Mouse (Mus musculus) limb, embryonic 15.5 days (tissue): ENCODE data around the gene Inpp4a. TPM values are rescaled to one million over a fixed set of nuclear protein-coding genes. Genes with fewer than 3 reads are reported as not detected.

Experiments used
- ATAC-seq: fragments of 200-750 bp; cut with Nextera tagmentation; 2 replicates; pipeline ENCODE4 v1.8.0; 2017; ENCODE audit warnings: low read depth, moderate TSS enrichment; ENCODE audit not compliant: insufficient number of reproducible peaks, low FRiP score, low TSS enrichment
- H3K27ac ChIP-seq: fragments of 300-500 bp; sonication (generic); 2 replicates; pipeline ENCODE4 v1.5.1; 2015; ENCODE audit warnings: moderate library complexity, mild to moderate bottlenecking, inconsistent platforms
- H3K27me3 ChIP-seq: fragments of 300-500 bp; sonication (generic); 2 replicates; pipeline ENCODE4 v1.6.1; 2015; ENCODE audit warnings: inconsistent platforms
- H3K36me3 ChIP-seq: fragments of 300-500 bp; sonication (generic); 2 replicates; pipeline ENCODE4 v1.6.1; 2015; ENCODE audit warnings: inconsistent platforms
- H3K4me1 ChIP-seq: fragments of 300-500 bp; sonication (generic); 2 replicates; pipeline ENCODE4 v1.6.1; 2015; ENCODE audit warnings: inconsistent platforms
- H3K4me2 ChIP-seq: fragments of 300-500 bp; sonication (generic); 2 replicates; pipeline ENCODE4 v1.6.1; 2015; ENCODE audit warnings: mild to moderate bottlenecking, inconsistent platforms
- H3K4me3 ChIP-seq: fragments of 300-500 bp; sonication (generic); 2 replicates; pipeline ENCODE4 v1.5.1; 2015; ENCODE audit warnings: mild to moderate bottlenecking, inconsistent platforms
- H3K9ac ChIP-seq: fragments of 300-500 bp; sonication (generic); 2 replicates; pipeline ENCODE4 v1.6.1; 2015; ENCODE audit warnings: inconsistent platforms
- H3K9me3 ChIP-seq: fragments of 300-500 bp; sonication (generic); 2 replicates; pipeline ENCODE4 v1.6.1; 2016; ENCODE audit warnings: inconsistent platforms
- WGBS: fragments of 180-500 bp; shearing (Covaris S2); methylation state at CpG from one replicate; pipeline ENCODE4 v1.1.7; 2015; 5-methylcytosine and 5-hydroxymethylcytosine counted together
- polyA plus RNA-seq: library from polyadenylated mRNA; unstranded; fragments of >200 nt; fragmentation: Nextera tagmentation; extraction: Ambion mirVana; gene quantifications from 2 replicates; pipeline ENCODE4 v1.2.1, GENCODE M21; 2015

The Inpp4a gene
- polyA plus RNA-seq, 1 experiment from 2014 or later: 16.9 TPM

GRCm38 (mm10) chr1:37344223-37344916 is 44.7 kb downstream of the Inpp4a start:
- H3K4me2 ChIP-seq: no peak overlapping the region
- no peaks in the 10 kb centered on the region for H3K36me3 ChIP-seq
- no peaks in the 10 kb centered on the region for H3K9me3 ChIP-seq
- WGBS: 87% methylated on average over 6 of the region's 6 CpGs
- H3K4me1 ChIP-seq: peaks cover 15% of the 10 kb centered on the region
- no peak overlapping the region for H3K4me3 ChIP-seq
- H3K27me3 ChIP-seq: no peaks in the 10 kb centered on the region
- H3K9ac ChIP-seq: no peak overlapping the region
- ATAC-seq: no peak
- no peak overlapping the region for H3K27ac ChIP-seq

DNA sequence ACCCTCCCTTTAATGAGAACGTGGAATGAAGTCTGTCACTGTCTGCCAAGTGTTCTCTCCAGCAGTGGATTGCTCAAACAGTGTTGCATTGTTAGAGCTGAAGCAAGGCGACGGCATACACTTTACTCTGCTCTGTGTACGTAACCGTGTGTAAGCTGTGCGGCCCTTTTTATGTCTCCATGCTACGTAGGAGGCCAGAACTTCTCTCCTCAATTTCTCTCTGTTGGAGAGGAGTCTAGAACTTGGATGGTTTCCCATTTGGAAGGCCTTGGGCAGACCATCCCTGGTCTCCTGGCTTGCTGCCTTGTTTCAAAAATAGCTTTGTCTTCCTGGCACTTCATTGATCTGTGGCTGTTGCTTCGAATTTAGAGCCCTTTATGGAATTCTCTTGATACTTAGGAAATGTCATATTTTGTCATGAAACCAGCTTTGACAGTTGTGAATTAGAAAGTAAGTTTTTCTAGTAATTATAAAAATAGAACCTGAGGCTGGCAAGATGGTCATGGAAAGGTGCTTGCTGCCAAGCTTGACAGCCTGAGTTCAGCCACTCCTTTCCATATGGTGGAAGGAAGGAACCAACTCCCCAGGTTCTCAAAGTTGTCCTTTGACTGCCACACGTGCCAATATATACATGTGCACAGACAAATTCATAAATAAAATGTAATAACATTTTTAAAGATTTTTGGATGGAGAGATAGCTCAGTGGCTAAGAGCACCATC is 47.9 kb downstream of the Inpp4a start:
- no peaks in the 10 kb centered on the region for H3K27me3 ChIP-seq
- H3K9ac ChIP-seq: no peak overlapping the region
- H3K4me1 ChIP-seq: peaks cover 15% of the 10 kb centered on the region
- H3K27ac ChIP-seq: no peak overlapping the region
- ATAC-seq: peak; percentile 23; the same call in 1 of the 2 replicates
- no peak overlapping the region for H3K4me2 ChIP-seq
- no peaks in the 10 kb centered on the region for H3K9me3 ChIP-seq
- H3K4me3 ChIP-seq: no peak overlapping the region
- no peaks in the 10 kb centered on the region for H3K36me3 ChIP-seq
- 56% methylated on average over 9 of the region's 9 CpGs for WGBS

DNA sequence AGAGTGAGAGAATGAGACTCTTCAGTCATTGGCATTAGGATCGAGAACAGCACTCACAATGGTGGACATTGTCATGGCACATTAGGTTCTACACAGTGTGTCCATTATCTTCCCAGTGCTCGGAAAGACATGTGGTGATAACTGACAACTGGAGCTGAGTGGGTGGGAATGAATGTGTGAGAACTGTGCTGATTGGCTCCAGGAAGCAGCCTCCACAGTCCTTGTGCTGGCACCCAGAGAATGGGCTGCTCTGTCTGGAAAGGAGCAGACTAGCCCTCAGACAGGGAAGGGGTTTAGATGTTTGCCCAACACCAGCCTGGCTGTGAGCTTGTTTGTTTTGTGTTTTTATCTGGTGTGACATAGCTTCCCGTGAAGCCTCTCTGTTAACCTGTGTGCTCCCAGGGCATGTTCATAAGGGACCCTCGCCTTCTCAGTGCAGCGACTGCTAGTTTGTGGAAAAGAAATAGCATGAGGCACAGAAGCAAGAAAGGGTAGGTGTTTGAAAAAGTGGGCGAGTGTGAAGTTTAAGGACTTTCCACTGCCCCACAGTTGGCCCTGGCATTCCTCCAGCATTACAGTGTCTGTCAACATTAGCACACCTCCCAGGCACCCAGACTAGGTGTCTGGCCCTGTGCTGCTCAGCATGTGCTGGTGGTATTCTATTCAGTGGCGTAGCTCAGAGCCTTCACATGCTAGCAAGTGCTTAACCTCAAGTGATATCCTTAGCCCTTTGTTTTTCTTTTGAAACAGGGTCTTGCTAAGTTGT is 51.4 kb downstream of the Inpp4a start:
- ATAC-seq: peak; percentile 50; the same call in 1 of the 2 replicates
- H3K27me3 ChIP-seq: no peaks in the 10 kb centered on the region
- no peaks in the 10 kb centered on the region for H3K36me3 ChIP-seq
- no peak overlapping the region for H3K4me3 ChIP-seq
- peaks cover 15% of the 10 kb centered on the region for H3K4me1 ChIP-seq
- no peak overlapping the region for H3K4me2 ChIP-seq
- H3K9me3 ChIP-seq: no peaks in the 10 kb centered on the region
- 60% methylated on average over 7 of the region's 7 CpGs for WGBS
- H3K27ac ChIP-seq: no peak overlapping the region
- no peak overlapping the region for H3K9ac ChIP-seq

DNA sequence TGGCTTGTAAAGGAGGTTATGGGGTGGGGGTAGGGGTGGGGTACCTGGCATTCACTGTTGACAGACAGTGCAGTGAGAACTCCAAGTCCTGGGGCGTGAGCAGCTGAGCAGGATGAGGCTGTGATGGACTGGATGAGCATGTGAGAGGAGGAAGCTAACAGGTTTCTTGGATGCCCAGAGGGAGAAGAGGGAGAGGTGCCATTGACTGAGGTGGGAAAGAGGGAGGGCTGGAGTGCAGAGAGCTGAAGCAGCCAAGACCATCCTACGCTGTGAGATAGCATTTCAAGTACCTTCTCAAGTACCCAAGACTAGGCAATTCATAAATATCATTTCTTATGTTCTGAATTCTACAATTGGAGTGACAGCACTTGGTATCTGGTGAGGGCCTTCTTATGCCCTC is 52.3 kb downstream of the Inpp4a start:
- 80% methylated on average over 2 of the region's 2 CpGs for WGBS
- no peaks in the 10 kb centered on the region for H3K27me3 ChIP-seq
- ATAC-seq: no peak

DNA sequence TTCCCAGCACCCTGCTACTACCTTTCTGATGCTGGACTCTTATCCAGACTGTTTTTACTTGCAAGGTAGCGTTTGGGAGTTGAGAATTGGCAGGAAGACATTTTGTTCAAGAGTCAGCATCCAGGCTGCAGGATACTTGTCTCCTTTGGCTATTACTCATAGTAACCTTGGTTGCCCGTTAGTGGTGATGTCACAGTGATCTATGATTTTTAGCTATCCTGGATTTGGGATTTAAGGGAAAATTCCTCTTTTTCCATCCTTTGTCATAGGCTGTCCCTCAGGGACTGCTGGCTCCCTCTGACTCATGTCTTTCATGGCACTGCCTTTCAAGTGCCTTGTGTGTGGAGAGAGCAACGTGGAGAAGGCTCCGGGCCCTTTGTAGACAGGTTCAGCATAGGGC is 53.8 kb downstream of the Inpp4a start:
- WGBS: 69% methylated on average over 4 of the region's 4 CpGs
- H3K4me1 ChIP-seq: peaks cover 9% of the 10 kb centered on the region
- ATAC-seq: no peak
- no peak overlapping the region for H3K4me3 ChIP-seq
- no peaks in the 10 kb centered on the region for H3K9me3 ChIP-seq
- peaks cover 7% of the 10 kb centered on the region; the same call in 1 of the 2 replicates for H3K36me3 ChIP-seq
- H3K27ac ChIP-seq: no peak overlapping the region
- no peaks in the 10 kb centered on the region for H3K27me3 ChIP-seq
- no peak overlapping the region for H3K4me2 ChIP-seq
- H3K9ac ChIP-seq: no peak overlapping the region

More for the DNA sequence above, 52.3 kb downstream of the Inpp4a start:
- Histone ChIP-seq H3K4me3 (no peak overlapping the region), H3K36me3 (no peaks in the 10 kb centered on the region), H3K9ac (no peak overlapping the region), H3K4me2 (no peak overlapping the region), H3K9me3 (no peaks in the 10 kb centered on the region), H3K4me1 (peaks cover 14% of the 10 kb centered on the region), H3K27ac (no peak overlapping the region)

DNA sequence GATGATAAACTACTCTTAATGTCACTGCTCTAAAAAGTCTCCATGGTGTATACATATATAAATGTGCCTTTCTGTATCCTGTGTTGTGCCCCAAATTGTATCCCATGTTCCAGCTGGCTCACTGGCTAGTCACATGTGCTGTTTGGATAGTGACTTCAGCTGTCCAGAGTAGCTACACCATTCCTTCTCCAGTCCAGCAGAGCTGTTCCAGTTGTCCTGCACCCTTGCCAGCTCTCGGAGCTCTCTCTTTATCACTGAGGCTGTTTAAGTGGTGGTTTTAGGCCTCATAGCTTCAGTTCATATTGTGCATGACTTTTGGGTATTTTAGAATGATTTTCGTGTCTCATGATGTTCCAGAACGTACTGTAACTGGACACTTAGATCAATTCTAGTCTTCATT is 55.8 kb downstream of the Inpp4a start:
- ATAC-seq: no peak
- peaks cover 12% of the 10 kb centered on the region; the same call in 1 of the 2 replicates for H3K36me3 ChIP-seq
- no peak overlapping the region for H3K9ac ChIP-seq

GRCm38 (mm10) chr1:37356305-37356704 is 56.6 kb downstream of the Inpp4a start:
- no peaks in the 10 kb centered on the region for H3K27me3 ChIP-seq
- 88% methylated on average over 3 of the region's 3 CpGs for whole genome bisulfite sequencing
- H3K27ac ChIP-seq: no peak overlapping the region
- peaks cover 12% of the 10 kb centered on the region; the same call in 1 of the 2 replicates for H3K36me3 ChIP-seq
- H3K4me2 ChIP-seq: no peak overlapping the region
- H3K9ac ChIP-seq: no peak overlapping the region
- H3K4me3 ChIP-seq: no peak overlapping the region
- H3K9me3 ChIP-seq: no peaks in the 10 kb centered on the region
- peaks cover 9% of the 10 kb centered on the region for H3K4me1 ChIP-seq
- ATAC-seq: no peak

More for the DNA sequence above, 55.8 kb downstream of the Inpp4a start:
- no peak overlapping the region for H3K27ac ChIP-seq
- no peaks in the 10 kb centered on the region for H3K9me3 ChIP-seq
- H3K4me2 ChIP-seq: no peak overlapping the region
- WGBS: 81% methylated on average over 3 of the region's 3 CpGs
- H3K4me3 ChIP-seq: no peak overlapping the region
- H3K4me1 ChIP-seq: peaks cover 12% of the 10 kb centered on the region
- no peaks in the 10 kb centered on the region for H3K27me3 ChIP-seq

DNA sequence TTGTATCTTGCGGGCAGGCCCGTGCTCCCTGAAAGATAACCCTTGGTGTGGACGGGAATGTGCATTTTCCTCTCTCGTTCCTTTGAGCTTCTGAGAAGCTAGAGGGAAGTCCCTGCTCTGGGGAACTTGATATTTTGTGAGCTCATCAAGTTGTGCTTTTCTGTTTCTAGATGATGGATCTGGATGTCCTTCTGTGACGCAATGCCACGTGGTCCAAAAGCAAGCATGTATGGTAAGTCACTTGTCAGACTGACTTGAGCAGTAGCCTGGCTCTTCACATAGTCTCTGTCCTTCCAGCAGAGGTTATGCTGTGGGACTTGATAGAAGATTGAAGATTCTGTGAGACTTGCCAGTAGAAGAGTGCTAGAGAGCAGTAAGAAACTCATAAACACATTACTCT is 57.5 kb downstream of the Inpp4a start:
- peaks cover 12% of the 10 kb centered on the region; the same call in 1 of the 2 replicates for H3K36me3 ChIP-seq

DNA sequence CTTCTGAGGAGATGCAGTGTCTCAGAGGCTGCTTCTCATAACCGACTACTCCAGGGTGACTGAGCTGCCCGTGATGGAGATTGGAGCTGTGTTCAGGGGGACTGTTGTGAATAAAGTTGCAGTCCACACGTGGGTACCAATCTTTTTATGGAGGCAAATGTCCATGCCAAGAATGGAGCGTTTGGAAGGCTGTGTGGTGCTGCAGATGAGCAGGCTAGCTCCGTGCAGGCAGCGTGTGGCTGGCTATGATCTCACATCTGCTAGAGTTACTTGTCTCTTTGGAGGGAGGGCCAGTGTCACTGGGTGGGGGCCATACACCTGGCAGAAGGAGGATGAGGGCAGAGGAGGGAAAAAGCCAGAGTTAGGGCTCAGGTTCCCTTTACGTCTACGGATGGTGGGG is 59.0 kb downstream of the Inpp4a start:
- 75% methylated on average over 8 of the region's 8 CpGs for WGBS
- Histone ChIP-seq H3K4me1 (peaks cover 6% of the 10 kb centered on the region; the same call in 1 of the 2 replicates), H3K27me3 (no peaks in the 10 kb centered on the region), H3K9ac (no peak overlapping the region), H3K27ac (no peak overlapping the region), H3K4me3 (no peak overlapping the region), H3K36me3 (peaks cover 12% of the 10 kb centered on the region; the same call in 1 of the 2 replicates), H3K9me3 (no peaks in the 10 kb centered on the region), H3K4me2 (no peak overlapping the region)
- no peak for ATAC-seq

More for the DNA sequence above, 57.5 kb downstream of the Inpp4a start:
- Histone ChIP-seq H3K9ac (no peak overlapping the region), H3K4me1 (peaks cover 6% of the 10 kb centered on the region; the same call in 1 of the 2 replicates), H3K9me3 (no peaks in the 10 kb centered on the region), H3K27me3 (no peaks in the 10 kb centered on the region), H3K4me3 (no peak overlapping the region), H3K4me2 (no peak overlapping the region), H3K27ac (no peak overlapping the region)
- ATAC-seq: no peak
- WGBS: 88% methylated on average over 6 of the region's 6 CpGs

DNA sequence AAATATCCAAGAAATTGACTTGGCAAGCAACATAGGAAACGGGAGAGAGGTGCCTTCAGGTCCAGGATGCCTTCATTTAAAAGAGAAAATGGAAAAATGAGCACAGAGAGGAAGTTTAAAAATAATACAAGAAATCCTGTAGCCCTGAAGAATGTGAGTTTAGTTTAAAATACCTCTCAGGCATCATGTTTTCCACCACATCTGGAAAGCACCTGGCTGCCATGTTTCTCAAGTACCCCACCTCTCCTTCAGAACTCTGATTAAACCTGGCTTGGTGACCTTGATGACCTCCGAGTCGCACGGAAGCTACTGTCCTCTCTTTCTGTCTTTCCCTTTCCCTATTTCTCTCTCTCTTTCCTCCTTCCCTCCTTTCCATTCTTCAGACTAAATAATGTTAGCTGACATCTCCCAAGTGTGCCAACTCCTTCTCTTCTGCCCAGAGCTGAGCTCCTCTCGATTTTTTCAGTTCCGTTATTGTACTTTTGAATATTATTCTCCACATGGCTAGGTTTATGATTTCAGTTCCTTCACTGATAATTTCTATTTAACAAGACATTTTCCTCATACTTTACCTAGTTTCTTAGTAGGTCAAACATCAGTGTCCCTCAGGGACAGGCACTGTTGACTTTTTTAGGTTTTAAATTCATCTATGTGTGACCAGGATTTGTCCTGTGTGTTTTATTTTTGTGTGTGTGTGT is 59.9 kb downstream of the Inpp4a start:
- H3K27ac ChIP-seq: no peak overlapping the region
- peaks cover 16% of the 10 kb centered on the region for H3K36me3 ChIP-seq
- no peaks in the 10 kb centered on the region for H3K9me3 ChIP-seq
- ATAC-seq: no peak
- no peak overlapping the region for H3K4me2 ChIP-seq
- H3K4me1 ChIP-seq: peaks cover 6% of the 10 kb centered on the region; the same call in 1 of the 2 replicates
- WGBS: 64% methylated on average over 6 of the region's 6 CpGs
- no peak overlapping the region for H3K9ac ChIP-seq
- H3K27me3 ChIP-seq: no peaks in the 10 kb centered on the region
- H3K4me3 ChIP-seq: no peak overlapping the region

- Histone ChIP-seq H3K9ac (no peak overlapping the region), H3K27ac (no peak overlapping the region), H3K27me3 (no peaks in the 10 kb centered on the region), H3K4me3 (no peak overlapping the region), H3K36me3 (peaks cover 16% of the 10 kb centered on the region), H3K4me1 (peaks cover 6% of the 10 kb centered on the region; the same call in 1 of the 2 replicates), H3K4me2 (no peak overlapping the region), H3K9me3 (no peaks in the 10 kb centered on the region)
- no peak for ATAC-seq
- 89% methylated on average over 3 of the region's 3 CpGs for WGBS
These were observed 61.1 kb downstream of the Inpp4a start for GRCm38 (mm10) chr1:37360781-37361180.
